Mouse (Mus musculus) Patski (cell line): Measurements from ENCODE around the gene Car12. TPM values are rescaled to one million over a fixed set of nuclear protein-coding genes. Genes with fewer than 3 reads are reported as not detected.

ENCODE experiments used
- ATAC-seq: fragments of 100-300 bp; one replicate; pipeline ENCODE4 v1.8.0; 2021
- CTCF ChIA-PET: fragments of 350-600 bp; sonication (Branson Sonifier 250); formaldehyde crosslinking; loops from one replicate; lab custom pipeline; 2022; ENCODE audit warnings: inconsistent platforms; lab: Charles Lee
- POLR2A ChIA-PET: fragments of 350-600 bp; sonication (Branson Sonifier 250); formaldehyde crosslinking; loops from one replicate; lab custom pipeline; 2022; ENCODE audit warnings: antibody characterized with exemption, inconsistent platforms; lab: Charles Lee
- DNase-seq: peaks from one replicate; pipeline ENCODE4 v3.0.0-alpha.2; 2011; ENCODE audit warnings: low read depth, low spot score
- H3K27me3 ChIP-seq: fragments of 371-371 bp; one replicate; pipeline ENCODE4 v1.5.1; 2021
- CTCF ChIP-seq: fragments of 100-300 bp; IDR thresholded peaks from one replicate; pipeline ENCODE4 v1.5.1; 2021
- in situ Hi-C: fragments of 300-500 bp; cut with MboI; formaldehyde crosslinking; loops from 3 replicates; pipeline ENCODE4 v1.11.1; 2018; ENCODE audit warnings: low pct_unique_long_range_greater_than_20kb, mixed read lengths
- polyA plus RNA-seq: library from polyadenylated mRNA; unstranded; gene quantifications from one replicate; pipeline ENCODE4 v1.2.3, GENCODE M21; 2021

Gene Car12
- polyA plus RNA-seq: 27.9 TPM

DNA sequence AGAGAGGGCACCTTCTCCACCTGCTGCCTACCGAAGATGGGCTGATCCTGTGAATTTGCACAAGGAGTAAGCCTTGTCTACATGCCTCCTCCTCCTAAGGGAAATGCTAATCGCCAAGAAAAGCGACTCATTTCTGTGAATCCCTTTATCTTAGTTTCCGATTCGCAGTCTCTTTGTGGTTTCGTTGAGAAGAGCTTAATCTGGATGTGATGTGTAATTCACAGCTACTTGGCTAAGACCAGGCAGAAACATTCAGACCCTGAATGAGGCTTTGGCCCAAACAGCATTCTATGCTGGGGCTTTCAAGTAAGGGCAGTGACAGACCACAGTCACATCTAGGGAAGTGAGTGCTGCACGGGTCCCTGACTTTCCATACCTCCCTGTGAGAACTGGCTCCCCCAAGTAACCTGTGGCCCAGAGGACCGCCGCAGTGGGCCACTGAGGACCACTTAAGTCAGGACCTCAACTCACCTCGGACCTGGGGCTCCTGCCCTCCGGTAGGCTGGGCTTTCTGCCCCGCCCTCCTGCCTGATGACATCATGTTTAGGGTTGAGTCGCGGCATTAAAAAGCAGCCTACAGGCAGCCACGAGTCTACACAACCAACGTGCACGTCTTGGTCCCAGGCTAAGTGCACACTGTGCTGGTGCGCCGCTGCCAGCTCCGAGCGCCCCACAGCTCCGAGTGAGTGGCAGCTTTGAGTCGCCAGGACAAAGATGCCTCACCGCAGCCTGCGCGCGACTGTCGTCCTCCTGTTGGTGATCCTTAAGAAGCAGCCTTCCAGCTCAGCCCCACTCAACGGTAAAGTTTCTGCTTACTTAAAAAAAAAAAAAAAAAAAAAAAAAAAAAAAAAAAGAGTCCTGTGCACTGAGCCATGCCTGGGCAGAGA, at the start of gene Car12:
Gene Car12 (plus strand): TSS at position 552 of the 887 bp plus-strand sequence.
- no peak for TF ChIP-seq CTCF
- ChIA-PET POLR2A (interaction anchor here (0.6 to 0.7 kb wide), 2 partner anchors 13 to 67 kb away, joined by 3 to 5 read pairs; no protein-coding TSS in a partner anchor), CTCF (interaction anchor here (0.7 to 1.0 kb wide), 2 partner anchors 21 to 22 kb away, joined by 3 read pairs; no protein-coding TSS in a partner anchor)
- ATAC-seq (peak; percentile 35), DNase-seq (no peak)
- H3K27me3 ChIP-seq: no peaks in the 10 kb centered on the region
- in situ Hi-C loops: no loop called here

DNA sequence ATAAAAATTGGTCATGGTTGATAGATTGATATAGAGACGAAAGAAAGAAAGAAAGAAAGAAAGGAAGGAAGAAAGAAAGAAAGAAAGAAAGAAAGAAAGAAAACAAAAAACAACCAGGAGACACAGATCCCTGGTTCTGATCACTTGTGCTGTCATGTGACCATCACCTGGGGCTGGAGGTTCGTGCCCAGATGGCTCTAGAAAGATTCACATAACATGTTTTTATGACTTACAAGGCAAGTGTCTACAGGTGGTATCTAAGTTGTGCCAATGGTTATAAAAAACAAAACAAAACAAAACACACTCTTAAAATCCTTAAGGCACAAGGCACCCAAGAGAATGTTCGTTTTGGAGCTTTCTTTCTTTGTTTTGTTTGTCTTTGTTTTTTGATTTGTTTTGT, 49.7 kb upstream of the Car12 start:
- DNase-seq (no peak), ATAC-seq (no peak)
- ChIA-PET POLR2A (no interaction called here), CTCF (interaction anchor here (1.2 kb wide), 1 partner anchor 8 kb away, joined by 3 read pairs; no protein-coding TSS in a partner anchor)
- TF ChIP-seq CTCF: no peak
- in situ Hi-C loops: no loop called here
- H3K27me3 ChIP-seq: no peaks in the 10 kb centered on the region

DNA sequence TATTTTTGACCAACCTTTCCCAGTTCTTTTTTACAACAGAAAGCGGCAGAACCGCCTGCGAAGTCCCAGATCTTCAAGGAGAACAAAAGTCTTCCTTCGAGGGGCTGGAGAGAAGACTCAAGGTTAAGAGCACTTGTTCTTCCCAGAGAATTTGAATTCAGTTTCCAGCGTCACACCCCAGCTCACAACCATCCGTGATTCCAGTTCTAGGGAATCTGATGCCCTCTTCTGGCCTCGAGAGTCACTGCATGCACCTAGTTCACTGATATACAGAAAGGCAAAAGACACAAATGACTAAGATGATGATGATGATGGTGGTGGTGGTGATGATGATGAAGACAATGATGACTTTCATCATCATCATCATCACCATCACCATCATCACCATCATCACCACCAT, 48.9 kb upstream of the Car12 start:
- in situ Hi-C loops: no loop called here
- no peak for ATAC-seq
- no peaks in the 10 kb centered on the region for H3K27me3 ChIP-seq
- DNase-seq: no peak
- ChIA-PET POLR2A (no interaction called here), CTCF (interaction anchor here (1.2 kb wide), 1 partner anchor 9 kb away, joined by 3 read pairs; no protein-coding TSS in a partner anchor)
- TF ChIP-seq CTCF: no peak

DNA sequence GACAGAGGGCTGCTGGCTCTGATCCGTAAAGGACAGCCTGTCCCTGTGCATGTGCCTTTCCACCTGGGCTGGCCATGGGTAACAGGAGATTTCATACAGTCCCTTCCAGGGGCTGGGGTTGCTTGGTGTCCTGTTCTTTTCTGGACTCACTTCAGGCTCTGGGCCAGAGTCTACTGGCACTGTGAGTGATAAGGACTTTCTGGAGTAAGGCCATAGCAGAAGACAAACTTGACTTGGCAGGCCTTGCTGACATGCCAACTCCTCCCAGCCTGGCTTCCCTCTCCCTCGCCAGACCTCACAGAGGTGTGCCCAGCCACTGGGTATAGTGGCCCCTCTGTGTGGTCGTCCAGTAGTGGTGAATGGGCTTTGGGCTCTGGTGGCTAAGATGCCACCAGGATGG, 47.3 kb upstream of the Car12 start:
- ChIA-PET POLR2A (no interaction called here), CTCF (no interaction called here)
- no peak for TF ChIP-seq CTCF
- in situ Hi-C loops: no loop called here
- ATAC-seq (no peak), DNase-seq (no peak)
- no peaks in the 10 kb centered on the region for H3K27me3 ChIP-seq

DNA sequence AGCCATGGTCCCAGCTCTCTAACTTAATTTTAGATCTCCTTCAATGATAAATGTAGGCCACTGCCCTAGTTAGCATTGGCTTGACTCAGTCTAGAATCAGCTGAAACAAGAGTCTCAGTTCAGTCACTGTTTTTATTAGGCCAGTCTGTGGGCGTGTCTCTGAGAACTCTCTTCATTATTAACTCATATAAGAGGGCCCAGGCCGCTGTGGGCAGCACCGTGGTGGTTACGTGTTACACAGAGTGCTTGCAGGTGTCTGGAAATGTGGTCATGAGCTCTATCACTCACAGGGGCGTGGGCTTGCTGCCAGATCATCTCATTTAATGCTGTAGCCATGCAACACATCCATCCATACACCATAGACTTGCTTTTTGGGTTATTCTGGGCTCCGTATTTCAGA, 46.4 kb upstream of the Car12 start:
- POLR2A ChIA-PET: interaction anchor here (0.6 kb wide), 1 partner anchor 73 kb away, joined by 3 read pairs; no protein-coding TSS in a partner anchor
- ATAC-seq: no peak
- CTCF ChIA-PET: no interaction called here
- DNase-seq: no peak
- in situ Hi-C loops: no loop called here
- no peak for TF ChIP-seq CTCF
- H3K27me3 ChIP-seq: no peaks in the 10 kb centered on the region

DNA sequence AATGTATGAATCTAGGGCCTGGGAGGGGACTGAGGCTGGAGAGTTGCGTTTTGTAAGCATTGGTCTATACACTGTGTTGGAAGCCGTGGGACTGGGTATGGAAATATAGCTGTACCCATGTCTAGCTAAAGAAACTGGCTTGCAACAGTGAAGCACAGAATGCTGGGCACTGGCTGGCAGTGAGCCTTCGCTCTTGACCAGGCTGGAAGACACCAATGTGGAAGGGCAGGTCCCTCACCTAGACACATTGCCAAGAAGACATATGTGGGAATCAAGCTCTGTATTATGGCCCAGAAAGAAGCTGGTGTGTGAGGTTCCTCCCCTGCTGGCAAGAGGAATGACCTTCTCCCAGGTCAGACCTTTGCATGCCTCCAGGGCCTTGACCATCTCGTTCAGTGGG, 45.6 kb upstream of the Car12 start:
- no peaks in the 10 kb centered on the region for H3K27me3 ChIP-seq
- ChIA-PET POLR2A (no interaction called here), CTCF (interaction anchor here (1.2 to 2.4 kb wide), 2 partner anchors 11 to 38 kb away, joined by 3 to 6 read pairs; no protein-coding TSS in a partner anchor)
- ATAC-seq (no peak), DNase-seq (no peak)
- in situ Hi-C loops: no loop called here
- TF ChIP-seq CTCF: no peak

DNA sequence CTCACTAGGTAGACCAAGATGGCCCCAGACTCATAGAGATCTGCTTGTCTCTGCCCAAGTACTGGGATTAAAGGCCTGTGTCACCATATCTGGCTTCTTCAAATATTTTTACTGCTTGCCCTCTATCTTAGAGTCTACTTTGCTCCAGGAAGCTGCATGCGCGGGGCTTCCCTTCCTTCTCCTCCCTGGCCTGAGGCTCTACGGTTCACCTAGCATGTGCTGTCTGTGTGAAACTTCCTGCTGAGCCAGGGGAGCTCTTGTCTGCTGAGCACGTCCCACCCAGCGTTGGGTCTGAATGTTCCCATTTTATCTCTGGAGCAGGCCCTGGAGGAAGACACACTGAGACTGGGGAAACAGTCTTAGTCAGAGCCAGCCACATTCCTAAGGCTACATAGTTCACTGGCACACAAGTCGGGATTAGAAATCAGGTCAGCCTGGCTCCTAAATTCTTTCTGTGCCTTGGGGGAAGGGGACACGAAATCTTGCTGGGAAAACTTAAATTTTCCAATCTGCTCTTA, 43.9 kb upstream of the Car12 start:
- in situ Hi-C loops: no loop called here
- CTCF ChIA-PET: interaction anchor here (2.4 kb wide), 1 partner anchor 13 kb away, joined by 6 read pairs; no protein-coding TSS in a partner anchor
- DNase-seq (no peak), ATAC-seq (peak; percentile 65)
- POLR2A ChIA-PET: interaction anchor here (0.7 kb wide), 1 partner anchor 56 kb away, joined by 3 read pairs; no protein-coding TSS in a partner anchor
- TF ChIP-seq CTCF: no peak
- H3K27me3 ChIP-seq: no peaks in the 10 kb centered on the region

DNA sequence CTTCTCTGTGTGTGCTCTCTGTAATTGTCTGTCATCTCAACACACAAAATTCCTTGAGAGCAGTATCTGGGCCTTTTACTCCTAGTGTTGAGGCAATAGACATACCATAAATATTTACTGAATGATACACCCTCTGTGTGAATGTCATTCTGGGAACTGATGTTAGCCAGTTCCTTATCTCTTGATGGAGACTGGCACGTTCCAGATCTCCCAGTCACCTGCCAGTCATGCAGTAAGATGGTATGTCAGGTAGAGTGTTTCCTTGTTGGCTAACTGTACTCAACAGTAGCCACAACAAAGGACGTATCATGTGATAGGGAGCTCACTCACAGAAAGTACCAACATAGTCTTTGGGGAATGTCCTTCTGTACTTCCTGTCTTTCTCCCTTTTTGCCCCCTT, 39.7 kb upstream of the Car12 start:
- in situ Hi-C loops: no loop called here
- no peak for TF ChIP-seq CTCF
- no peak for ATAC-seq
- no peaks in the 10 kb centered on the region for H3K27me3 ChIP-seq
- ChIA-PET POLR2A (no interaction called here), CTCF (interaction anchor here (1.1 kb wide), 1 partner anchor 12 kb away, joined by 5 read pairs; no protein-coding TSS in a partner anchor)
- DNase-seq: no peak

DNA sequence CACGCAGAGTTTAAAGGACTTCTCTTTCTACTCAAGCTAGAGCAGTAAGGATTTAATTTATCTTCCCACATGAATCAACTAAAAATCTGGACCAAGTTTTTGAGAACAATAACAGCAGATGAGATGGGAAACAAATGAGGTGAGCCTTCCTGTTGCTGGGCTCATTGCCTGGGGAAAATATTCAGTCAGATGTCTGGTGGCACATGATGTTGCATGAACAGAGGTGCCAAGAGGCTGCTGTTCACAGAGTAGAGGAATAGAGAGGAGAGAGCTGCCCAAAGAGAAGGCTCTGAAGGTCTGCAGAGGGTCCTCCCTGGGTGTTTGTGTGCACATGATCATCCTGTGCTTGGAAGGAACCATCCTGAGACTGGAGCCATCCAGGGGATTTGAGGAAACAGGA, 37.9 kb upstream of the Car12 start:
- POLR2A ChIA-PET: no interaction called here
- no peak for ATAC-seq
- CTCF ChIA-PET: interaction anchor here (1.4 kb wide), 1 partner anchor 9 kb away, joined by 3 read pairs; no protein-coding TSS in a partner anchor
- no peaks in the 10 kb centered on the region for H3K27me3 ChIP-seq
- in situ Hi-C loops: no loop called here
- DNase-seq: no peak
- TF ChIP-seq CTCF: no peak

DNA sequence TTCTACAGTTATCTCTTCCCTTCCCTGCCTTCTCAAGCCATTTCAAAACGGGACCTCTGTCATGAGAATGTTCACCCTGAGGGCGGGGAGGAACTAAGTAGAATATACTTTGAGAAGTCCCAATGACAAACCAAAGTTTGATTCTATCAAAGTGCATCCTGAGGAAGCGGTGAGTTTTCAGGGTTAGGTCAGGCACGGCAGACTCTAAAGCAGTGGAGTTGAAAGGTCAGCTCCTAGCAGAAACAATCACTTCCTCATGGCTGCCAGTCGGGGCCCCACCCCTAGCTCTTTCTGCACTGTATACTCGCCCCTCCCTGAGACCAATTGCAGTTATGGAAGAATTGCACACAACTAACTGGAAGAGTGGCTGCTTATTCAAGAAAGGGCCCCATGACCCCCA, 33.4 kb upstream of the Car12 start:
- POLR2A ChIA-PET: no interaction called here
- CTCF ChIA-PET: no interaction called here
- ATAC-seq: no peak
- in situ Hi-C loops: no loop called here
- no peak for DNase-seq
- no peak for TF ChIP-seq CTCF
- no peaks in the 10 kb centered on the region for H3K27me3 ChIP-seq

DNA sequence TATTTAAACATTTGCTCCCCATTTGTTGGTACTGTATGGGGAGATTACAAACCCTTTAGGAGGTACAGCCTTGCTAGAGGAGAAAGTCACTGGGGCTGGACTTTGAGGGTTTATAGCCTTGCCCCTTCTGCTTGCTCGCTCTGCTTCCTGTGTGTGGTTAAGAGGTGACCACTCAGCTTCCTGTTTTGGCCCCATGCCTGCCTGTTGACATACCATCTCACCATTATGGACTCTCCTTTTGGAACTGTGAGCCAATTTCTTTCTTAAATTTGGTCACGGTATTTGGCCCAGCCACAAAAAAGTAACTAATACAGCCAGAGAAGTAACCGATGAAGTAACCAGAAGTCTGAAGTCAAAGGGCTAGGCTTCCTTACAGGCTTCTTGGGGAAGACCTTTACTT, 30.7 kb upstream of the Car12 start:
- no peak for TF ChIP-seq CTCF
- no peak for ATAC-seq
- ChIA-PET POLR2A (no interaction called here), CTCF (no interaction called here)
- DNase-seq: no peak
- H3K27me3 ChIP-seq: no peaks in the 10 kb centered on the region
- in situ Hi-C loops: no loop called here
